Mouse (Mus musculus) urinary bladder, postnatal 36 days (tissue): Measurements from ENCODE around the gene Atp2a2.

Experiments
- DNase-seq, 2 experiments: peaks; one replicate each; pipeline ENCODE4 v3.0.0; 2022; ENCODE audit warnings: low spot score in 2 of 2, mixed read lengths in 1 of 2

Atp2a2 gene

GRCm38 (mm10) chr5:122502077-122502941, at the start of gene Atp2a2:
TSS of gene Atp2a2 (minus strand) at chr5:122502225.
- DNase-seq, result peak; percentile 82 to 90

GRCm38 (mm10) chr5:122550460-122550859, 48.4 kb upstream of the Atp2a2 start:
- no peak for DNase-seq

- DNase-seq, result no peak
Observed at GRCm38 (mm10) chr5:122548671-122549070, 46.6 kb upstream of the Atp2a2 start.

GRCm38 (mm10) chr5:122547810-122548209, 45.8 kb upstream of the Atp2a2 start:
- no peak for DNase-seq

- DNase-seq, result peak; percentile 45 to 61
Observed at GRCm38 (mm10) chr5:122547251-122547714, 45.3 kb upstream of the Atp2a2 start.

GRCm38 (mm10) chr5:122543392-122543791, 41.4 kb upstream of the Atp2a2 start:
- DNase-seq, result no peak

GRCm38 (mm10) chr5:122541871-122542270, 39.8 kb upstream of the Atp2a2 start:
- no peak for DNase-seq

- DNase-seq, result no peak
Observed at GRCm38 (mm10) chr5:122538077-122538476, 36.1 kb upstream of the Atp2a2 start.

GRCm38 (mm10) chr5:122537654-122538053, 35.6 kb upstream of the Atp2a2 start:
- DNase-seq, result no peak

GRCm38 (mm10) chr5:122533884-122534283, 31.9 kb upstream of the Atp2a2 start:
- no peak for DNase-seq

- no peak for DNase-seq
Observed at GRCm38 (mm10) chr5:122529913-122530604, 28.0 kb upstream of the Atp2a2 start.

GRCm38 (mm10) chr5:122529316-122529715, 27.3 kb upstream of the Atp2a2 start:
- DNase-seq, result peak; percentile 68 to 84

GRCm38 (mm10) chr5:122528591-122528990, 26.6 kb upstream of the Atp2a2 start:
- no peak for DNase-seq

GRCm38 (mm10) chr5:122527761-122528160, 25.7 kb upstream of the Atp2a2 start:
- no peak for DNase-seq

- peak; percentile 67 to 70 for DNase-seq
Observed at GRCm38 (mm10) chr5:122526878-122527730, 25.1 kb upstream of the Atp2a2 start.

- DNase-seq, result no peak
Observed at GRCm38 (mm10) chr5:122526405-122526804, 24.4 kb upstream of the Atp2a2 start.

- DNase-seq, result no peak
Observed at GRCm38 (mm10) chr5:122525238-122525931, 23.4 kb upstream of the Atp2a2 start.

- DNase-seq, result no peak
Observed at GRCm38 (mm10) chr5:122524854-122525237, 22.8 kb upstream of the Atp2a2 start.

- no peak for DNase-seq
Observed at GRCm38 (mm10) chr5:122524244-122524643, 22.2 kb upstream of the Atp2a2 start.

- no peak for DNase-seq
Observed at GRCm38 (mm10) chr5:122521130-122521473, 19.1 kb upstream of the Atp2a2 start.
